Mouse (Mus musculus): ENCODE measurements at regions not wholly inside any gene's neighbourhood (a gene's known extent, or its start where the extent isn't known, plus 50 kb on each side); places are given as distances from the start of the nearest gene placed in this dataset.
"Not testable (repeated sequence)": the region's sequence is repeated elsewhere in the genome, so short reads cannot be mapped to it uniquely, and the experiment has no call there.

GRCm38 (mm10) chr8:78118493-78118892 is 94.6 kb upstream of the Ttc29 start:
- intact Hi-C loops (cut with DNase I): no loop called here
- DNase-seq: no peak

- DNase-seq: no peak
- intact Hi-C loops (cut with DNase I): loop anchor here (10.0 kb wide), 1 partner anchor 485 kb away; no protein-coding TSS in a partner anchor
Observed at GRCm38 (mm10) chr8:78119682-78120081, 93.4 kb upstream of the Ttc29 start.

- intact Hi-C loops (cut with DNase I): loop anchor here (10.0 kb wide), 1 partner anchor 489 kb away; no protein-coding TSS in a partner anchor
- peak; percentile 13 to 37 for DNase-seq
Observed at GRCm38 (mm10) chr8:78124248-78124647, 88.8 kb upstream of the Ttc29 start.

- DNase-seq: peak; percentile 29 to 48
Observed at GRCm38 (mm10) chr8:78127852-78128251, 85.2 kb upstream of the Ttc29 start.

GRCm38 (mm10) chr8:78129061-78129460 is 84.0 kb upstream of the Ttc29 start:
- intact Hi-C loops (cut with DNase I): loop anchor here (2.0 to 10.0 kb wide), 2 partner anchors 66 to 494 kb away; no protein-coding TSS in a partner anchor

More at GRCm38 (mm10) chr8:78127852-78128251, 85.2 kb upstream of the Ttc29 start:
- intact Hi-C loops (cut with DNase I): loop anchor here (2.0 to 10.0 kb wide), 2 partner anchors 65 to 493 kb away; no protein-coding TSS in a partner anchor

GRCm38 (mm10) chr8:78139514-78139913 is 73.6 kb upstream of the Ttc29 start:
- DNase-seq; intact Hi-C loops (cut with DNase I): not testable (repeated sequence)

More at GRCm38 (mm10) chr8:78129061-78129460, 84.0 kb upstream of the Ttc29 start:
- no peak for DNase-seq

GRCm38 (mm10) chr8:78147170-78147569 is 65.9 kb upstream of the Ttc29 start:
- intact Hi-C loops (cut with DNase I): no loop called here
- DNase-seq: no peak

GRCm38 (mm10) chr8:78148006-78148405 is 65.1 kb upstream of the Ttc29 start:
- no peak for DNase-seq
- intact Hi-C loops (cut with DNase I): no loop called here

- DNase-seq: no peak
- intact Hi-C loops (cut with DNase I): no loop called here
Observed at GRCm38 (mm10) chr8:78154873-78155272, 58.2 kb upstream of the Ttc29 start.

- no peak for DNase-seq
- intact Hi-C loops (cut with DNase I): no loop called here
Observed at GRCm38 (mm10) chr8:78162046-78162445, 51.1 kb upstream of the Ttc29 start.

- intact Hi-C loops (cut with DNase I): no loop called here
- DNase-seq: no peak
Observed at GRCm38 (mm10) chr8:78162763-78163508, 50.2 kb upstream of the Ttc29 start.
